Mouse (Mus musculus): ENCODE results near the gene Arhgap17. TPM values are rescaled to one million over a fixed set of nuclear protein-coding genes. Genes with fewer than 3 reads are reported as not detected.

Arhgap17 gene
- 257 to 290 TPM (median 276 TPM) in 4 replicates for total RNA-seq (2023; ENCODE audit: inconsistent age)

DNA sequence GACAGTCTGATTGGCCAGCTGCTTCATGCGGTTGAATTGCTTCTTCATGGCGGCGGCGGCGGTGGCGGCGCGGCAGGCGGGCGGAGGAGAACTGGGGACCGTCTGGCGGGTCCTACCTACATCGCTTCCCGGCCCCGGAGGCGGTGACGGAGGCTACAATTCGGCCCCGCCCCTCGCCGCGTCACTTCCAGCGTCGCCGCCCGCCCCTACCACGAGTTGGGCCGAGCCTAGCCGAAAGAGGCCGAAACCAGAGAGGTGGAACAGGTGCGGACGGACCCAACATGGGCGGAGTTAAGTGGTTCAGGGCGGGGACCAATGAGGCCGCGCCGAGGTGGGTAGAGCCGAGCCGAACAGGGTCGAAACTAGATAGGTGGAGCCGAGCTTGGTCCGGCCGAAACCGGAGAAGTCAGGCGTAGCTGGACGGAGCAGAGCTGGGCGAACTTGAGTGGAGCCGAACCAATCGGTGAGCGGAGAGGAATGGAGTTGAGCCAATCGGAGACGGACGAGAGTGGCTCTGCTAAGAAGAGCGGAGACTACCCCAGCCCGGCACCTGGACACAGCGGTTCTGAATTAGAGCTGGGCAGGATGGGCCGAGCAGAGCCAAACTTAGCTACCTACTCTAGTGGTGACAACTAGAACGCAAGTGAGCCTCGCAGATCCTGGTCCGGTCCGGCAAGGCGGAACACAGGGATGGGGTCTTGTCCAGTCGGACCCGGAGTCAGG lies at the start of gene Arhgap17, which contains the start of gene Lcmt1:
TSS of gene Arhgap17 (minus strand) at position 157 of the 723 bp plus-strand sequence.
TSS of gene Lcmt1 (plus strand) at position 26 of the 723 bp plus-strand sequence.

Other genes with a start within 250 kb of the Arhgap17 start
- 90.5 to 102 TPM (median 96.7 TPM) in 4 replicates for gene Tnrc6a, start 246.0 kb downstream of the Arhgap17 start, total RNA-seq (2023; ENCODE audit: inconsistent age)
- gene Slc5a11, start 155.1 kb downstream of the Arhgap17 start, total RNA-seq (2023; ENCODE audit: inconsistent age), result not detected in 4 replicates
- 8.8 to 16.5 TPM (median 10.6 TPM) in 4 replicates for gene Lcmt1, start 131 bp downstream of the Arhgap17 start, total RNA-seq (2023; ENCODE audit: inconsistent age)
- not detected in 4 replicates for gene Aqp8, start 92.4 kb upstream of the Arhgap17 start, total RNA-seq (2023; ENCODE audit: inconsistent age)
- 0.09 to 0.54 TPM (median 0.37 TPM) in 4 replicates for gene Zkscan2, start 130.5 kb upstream of the Arhgap17 start, total RNA-seq (2023; ENCODE audit: inconsistent age)